ENCODE assay signal across 11 mouse cellular contexts in the genomic region with DNA sequence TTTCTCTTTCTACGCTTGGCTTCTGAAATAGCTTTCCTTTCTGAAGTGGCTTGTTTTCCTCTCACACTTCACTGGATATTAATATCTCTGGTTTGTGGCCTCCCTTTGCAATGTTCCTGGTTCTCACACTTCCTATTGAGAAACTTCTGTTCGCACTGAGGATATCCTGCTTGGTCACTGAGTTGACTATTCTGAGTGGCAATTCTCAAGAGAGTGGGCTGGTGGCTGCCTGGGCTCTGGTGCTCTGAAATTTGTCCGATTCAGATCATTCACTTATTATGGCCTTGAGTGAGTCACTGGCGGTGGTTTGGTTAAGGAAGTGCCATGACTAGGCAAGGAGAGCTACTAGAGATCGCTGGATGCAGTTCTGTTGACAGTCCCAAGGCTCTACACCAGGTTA.
DNase-seq lines count a peak whose midpoint lies in the region; ATAC-seq and TF ChIP-seq lines count a peak whose summit lies in the region.
"Had no signal": no experiment of that assay in that cellular context is flagged by ENCODE, and none has a peak within 500 bp of the region (broad histone marks: within the 10 kb centered on the region; RNA-seq: fewer than 3 reads in every experiment).

No protein-coding gene starts in this region.

- no peak overlapping the region for H3K4me3 ChIP-seq in kidney, adult 2 months (ENCODE audit: insufficient read depth, low read depth, low read length)

- WGBS in kidney, adult 2 months, result 49% methylated on average over 5 of the region's 5 CpGs

- peak; percentile 4 for DNase-seq in kidney, adult 2 months
- no peak for DNase-seq in kidney, postnatal 25 days
- peak; percentile 20 to 32 for DNase-seq in B cell, adult 2 months
- peak; percentile 20 for DNase-seq in brain, adult 2 months (ENCODE audit: low read depth, low spot score)
- no peak for DNase-seq in right cerebral cortex, postnatal 36 days (ENCODE audit: low spot score in 2 of 2)
- DNase-seq in adipocyte (ENCODE audit: low spot score), result no peak
- DNase-seq: cerebellum, adult 18-20 months; retina, postnatal 1 day had no signal

- H3K27me3 ChIP-seq in kidney, adult 2 months (replicated peaks; ENCODE audit: control insufficient read depth, insufficient read depth, low read length), result no peaks in the 10 kb centered on the region

- peak; percentile 93 for ATAC-seq in megakaryocyte progenitor cell, adult 5-6 weeks (replicated peaks; ENCODE audit: poor library complexity)

- H3K36me3 ChIP-seq in kidney, adult 2 months (ENCODE audit: control insufficient read depth, insufficient read depth, low read length), result no peaks in the 10 kb centered on the region
- H3K36me3 ChIP-seq: G1E had no signal

- no peak for TF ChIP-seq CTCF in kidney, adult 2 months (conservative IDR thresholded peaks at IDR 0.05; ENCODE audit: insufficient read depth, insufficient read length, low read depth, low read length)

- H3K4me1 ChIP-seq in kidney, adult 2 months (ENCODE audit: control insufficient read depth, insufficient read depth, low read length), result no peaks in the 10 kb centered on the region

- no peak for TF ChIP-seq POLR2A in kidney, adult 2 months (IDR thresholded peaks at IDR 0.05; ENCODE audit: low read depth, low read length)

- H3K27ac ChIP-seq in kidney, adult 2 months (ENCODE audit: insufficient read depth, low read depth, low read length), result no peak overlapping the region
- H3K27ac ChIP-seq: kidney, postnatal 0 days had no signal

Comparison
In these comparisons a context has a peak if more than half of its experiments do, and no peak if none do; other contexts are left out.
1. DNase-seq: peak in kidney, adult 2 months (single experiment), B cell, adult 2 months (2 of 2) and brain, adult 2 months (single experiment); none in kidney, postnatal 25 days (0 of 2), right cerebral cortex, postnatal 36 days (0 of 2) and adipocyte (single experiment).